Comparison of ENCODE assay signal across 23 mouse cellular contexts in the genomic region with DNA sequence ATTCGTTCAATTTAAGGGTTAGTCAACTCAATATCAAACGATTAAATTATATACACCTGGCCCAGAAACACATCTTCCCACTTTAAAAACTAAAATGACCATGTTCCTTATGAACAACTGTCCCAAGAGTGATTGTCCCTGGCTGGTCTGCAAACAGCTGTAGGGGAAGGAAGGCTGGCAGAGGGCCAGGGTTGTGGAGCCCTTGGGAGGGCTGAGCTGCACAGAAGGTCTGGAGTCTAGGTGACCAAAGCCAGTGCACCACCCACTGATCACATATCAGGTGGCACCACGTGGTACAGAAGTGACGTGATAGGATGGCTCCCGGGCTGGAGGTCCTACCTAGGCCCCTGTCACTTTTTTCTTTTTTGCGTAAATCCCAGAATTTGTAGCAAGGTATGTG. TPM values are rescaled to one million over a fixed set of nuclear protein-coding genes. Genes with fewer than 3 reads are reported as not detected.
DNase-seq lines count a peak whose midpoint lies in the region; ATAC-seq lines count a peak whose summit lies in the region.
"Had no signal": no experiment of that assay in that cellular context is flagged by ENCODE, and none has a peak within 500 bp of the region (broad histone marks: within the 10 kb centered on the region; RNA-seq: fewer than 3 reads in every experiment).

No protein-coding gene starts in this region.

- H3K9ac ChIP-seq in heart, embryonic 12.5 days = no peak overlapping the region
- H3K9ac ChIP-seq in kidney, embryonic 15.5 days = no peak overlapping the region
- no peak overlapping the region for H3K9ac ChIP-seq in kidney, embryonic 14.5 days (ENCODE audit: low read depth, low read length)
- H3K9ac ChIP-seq: embryonic facial prominence, embryonic 12.5 days; embryonic facial prominence, embryonic 15.5 days; forebrain, postnatal 0 days; heart, embryonic 13.5 days; hindbrain, embryonic 14.5 days had no signal

- H3K36me3 ChIP-seq in heart, embryonic 12.5 days = no peaks in the 10 kb centered on the region
- no peaks in the 10 kb centered on the region for H3K36me3 ChIP-seq in kidney, embryonic 15.5 days
- H3K36me3 ChIP-seq in kidney, embryonic 14.5 days (ENCODE audit: control insufficient read depth, insufficient read depth, low read length) = no peaks in the 10 kb centered on the region
- H3K36me3 ChIP-seq: embryonic facial prominence, embryonic 12.5 days; embryonic facial prominence, embryonic 15.5 days; heart, embryonic 13.5 days had no signal

- no peak overlapping the region for H3K4me3 ChIP-seq in heart, embryonic 12.5 days
- no peak overlapping the region for H3K4me3 ChIP-seq in kidney, embryonic 15.5 days (replicated peaks)
- H3K4me3 ChIP-seq in kidney, embryonic 14.5 days (ENCODE audit: low read length) = no peak overlapping the region
- H3K4me3 ChIP-seq: embryonic facial prominence, embryonic 12.5 days; embryonic facial prominence, embryonic 15.5 days; gastrocnemius, adult 2 months; heart, embryonic 13.5 days had no signal

- H3K4me1 ChIP-seq in heart, embryonic 12.5 days (replicated peaks) = no peaks in the 10 kb centered on the region
- H3K4me1 ChIP-seq in kidney, embryonic 15.5 days = no peaks in the 10 kb centered on the region
- no peaks in the 10 kb centered on the region for H3K4me1 ChIP-seq in kidney, embryonic 14.5 days (ENCODE audit: control insufficient read depth, insufficient read depth, low read length)
- H3K4me1 ChIP-seq: embryonic facial prominence, embryonic 12.5 days; embryonic facial prominence, embryonic 15.5 days; heart, embryonic 13.5 days had no signal

- ATAC-seq in heart, embryonic 12.5 days (ENCODE audit: insufficient number of reproducible peaks, low FRiP score) = no peak
- ATAC-seq in kidney, embryonic 15.5 days (replicated peaks; ENCODE audit: low FRiP score) = 0 out of 2 replicates have a peak, but pooled peaks have one; percentile 36
- ATAC-seq in kidney, embryonic 14.5 days (ENCODE audit: low FRiP score, low TSS enrichment) = no peak
- ATAC-seq: activated CD4-positive, CD25-positive, alpha-beta regulatory T cell, adult 4 months; forebrain, embryonic 14.5 days; forebrain, postnatal 0 days; hindbrain, postnatal 0 days; inflammation-experienced regulatory T-cells, adult 6 months; intestine, embryonic 16.5 days had no signal

- DNase-seq in heart, adult 11 months = peak; percentile 85
- peak; percentile 56 for DNase-seq in testis, postnatal 10 days (ENCODE audit: low spot score)
- DNase-seq in testis, postnatal 14 days (ENCODE audit: low spot score) = no peak
- DNase-seq: adrenal gland, adult 8-10 months; adrenal gland, postnatal 25 days; cerebellum, adult 11-12 months; cerebellum, adult 8-10 months; forebrain, postnatal 0 days; gastrocnemius, adult 2 months; gastrocnemius, postnatal 36 days; heart, postnatal 36 days had no signal

- H3K4me2 ChIP-seq in heart, embryonic 12.5 days = no peak overlapping the region
- H3K4me2 ChIP-seq in kidney, embryonic 15.5 days = no peak overlapping the region
- H3K4me2 ChIP-seq in kidney, embryonic 14.5 days (replicated peaks; ENCODE audit: low read depth, low read length) = no peak overlapping the region
- H3K4me2 ChIP-seq: embryonic facial prominence, embryonic 12.5 days; embryonic facial prominence, embryonic 15.5 days; heart, embryonic 13.5 days; hindbrain, embryonic 14.5 days had no signal

- WGBS in heart, embryonic 12.5 days = 72% methylated on average over 6 of the region's 6 CpGs
- WGBS in kidney, embryonic 15.5 days = 82% methylated on average over 6 of the region's 6 CpGs
- WGBS in kidney, embryonic 14.5 days = 86% methylated on average over 6 of the region's 6 CpGs

- no peaks in the 10 kb centered on the region for H3K27me3 ChIP-seq in heart, embryonic 12.5 days (replicated peaks)
- H3K27me3 ChIP-seq in kidney, embryonic 15.5 days = no peaks in the 10 kb centered on the region
- no peaks in the 10 kb centered on the region for H3K27me3 ChIP-seq in kidney, embryonic 14.5 days (ENCODE audit: control insufficient read depth, insufficient read depth, low read length)
- H3K27me3 ChIP-seq: embryonic facial prominence, embryonic 12.5 days; embryonic facial prominence, embryonic 15.5 days; heart, embryonic 13.5 days had no signal

- no peak overlapping the region for H3K27ac ChIP-seq in heart, embryonic 12.5 days (ENCODE audit: poor library complexity, severe bottlenecking)
- no peak overlapping the region for H3K27ac ChIP-seq in kidney, embryonic 15.5 days
- no peak overlapping the region for H3K27ac ChIP-seq in kidney, embryonic 14.5 days (ENCODE audit: low read depth, low read length)
- H3K27ac ChIP-seq: embryonic facial prominence, embryonic 12.5 days; embryonic facial prominence, embryonic 15.5 days; gastrocnemius, adult 2 months; heart, embryonic 13.5 days; hindbrain, embryonic 14.5 days; hindbrain, postnatal 0 days had no signal

- no peaks in the 10 kb centered on the region for H3K9me3 ChIP-seq in heart, embryonic 12.5 days (replicated peaks)
- no peaks in the 10 kb centered on the region for H3K9me3 ChIP-seq in kidney, embryonic 15.5 days (replicated peaks)
- H3K9me3 ChIP-seq in kidney, embryonic 14.5 days (ENCODE audit: control insufficient read depth, low read length) = no peaks in the 10 kb centered on the region
- H3K9me3 ChIP-seq: embryonic facial prominence, embryonic 12.5 days; embryonic facial prominence, embryonic 15.5 days; heart, embryonic 13.5 days had no signal

RNA-seq across cellular contexts. Expression of a gene that starts 8.2 kb away (rescaled TPM):
- 38.3 and 39.9 TPM in 2 replicates for polyA plus RNA-seq in heart, embryonic 12.5 days (2016; fragmentation: Nextera tagmentation; extraction: Ambion mirVana)
- 343 and 354 TPM in 2 replicates for polyA plus RNA-seq in kidney, embryonic 15.5 days (2015; fragmentation: Nextera tagmentation; extraction: Ambion mirVana)
- 250 and 252 TPM in 2 replicates for polyA plus RNA-seq in kidney, embryonic 14.5 days (2014; fragmentation: Nextera tagmentation; extraction: Ambion mirVana)
